Comparison of ENCODE assay signal across 17 mouse cellular contexts in the genomic region with DNA sequence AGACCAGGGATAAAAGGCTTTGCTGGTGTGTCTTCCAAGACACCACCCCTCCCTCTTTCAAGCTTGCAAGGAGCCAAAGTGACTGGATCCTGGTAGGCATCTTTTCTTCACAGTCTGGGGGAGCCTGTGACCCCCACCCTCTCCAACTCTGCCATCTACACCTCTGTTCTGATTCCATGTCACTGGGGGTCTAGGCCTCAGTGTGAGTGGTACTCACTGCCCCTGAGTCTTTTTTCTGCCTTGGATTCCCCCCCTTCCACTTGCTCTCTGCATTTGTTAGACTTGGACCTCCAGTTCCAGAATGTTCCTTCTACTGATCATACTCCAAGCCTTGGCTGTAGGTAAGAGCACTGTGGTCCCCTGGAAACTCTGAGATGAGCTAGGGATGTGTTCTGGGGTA. TPM values are rescaled to one million over a fixed set of nuclear protein-coding genes. Genes with fewer than 3 reads are reported as not detected.
"Had no signal": no experiment of that assay in that cellular context is flagged by ENCODE, and none has a peak within 500 bp of the region (broad histone marks: within the 10 kb centered on the region; RNA-seq: fewer than 3 reads in every experiment).

A gene (plus strand): TSS at position 301 of the 400 bp plus-strand sequence.

- H3K4me3 ChIP-seq: neural tube, embryonic 13.5 days; neural tube, embryonic 15.5 days; stomach, embryonic 15.5 days had no signal

- H3K4me1 ChIP-seq: neural tube, embryonic 13.5 days; neural tube, embryonic 15.5 days; stomach, embryonic 15.5 days had no signal

- DNase-seq: retina, postnatal 1 day; right cerebral cortex, adult 18-20 months; right cerebral cortex, postnatal 14 days; right cerebral cortex, postnatal 25 days; right cerebral cortex, postnatal 4 days; spleen, adult 18-20 months; thymus, adult 18-20 months; thymus, adult 2 months; thymus, postnatal 14 days; thymus, postnatal 25 days; thymus, postnatal 36 days; thymus, postnatal 4 days had no signal

RNA-seq across cellular contexts. Expression of the gene that starts here (rescaled TPM):
- polyA plus RNA-seq: neural tube, embryonic 13.5 days; neural tube, embryonic 14.5 days; neural tube, embryonic 15.5 days; spleen, adult 2 months had no signal
